Mouse (Mus musculus): ENCODE results near the gene Gm3012. TPM values are rescaled to one million over a fixed set of nuclear protein-coding genes. Genes with fewer than 3 reads are reported as not detected.
"Not testable (repeated sequence)": the region's sequence is repeated elsewhere in the genome, so short reads cannot be mapped to it uniquely, and the experiment has no call there.

The Gm3012 gene
- not detected for total RNA-seq (2021)
- long read RNA-seq, experiment 1, result 0 reads
- long read RNA-seq, experiment 2, result 0 reads

- DNase-seq, result not testable (repeated sequence)
These were observed at the start of gene Gm3012 for GRCm38 (mm10) chr14:3634212-3634611. Gm3012 (plus strand) TSS chr14:3634512.

- DNase-seq, result not testable (repeated sequence)
These were observed 17.4 kb downstream of the Gm3012 start, which contains the start of gene Gm3020 for GRCm38 (mm10) chr14:3651730-3652129. Gm3020 (plus strand) TSS chr14:3652030.

- not testable (repeated sequence) for DNase-seq
These were observed 54.2 kb downstream of the Gm3012 start, which contains the start of gene Gm3043 for GRCm38 (mm10) chr14:3688483-3688882. Gm3043 (plus strand) TSS chr14:3688783.

Other genes starting within 250 kb of the Gm3012 start
- gene Gm10413, start 239.4 kb upstream of the Gm3012 start, total RNA-seq (2021), result not detected
- 1 to 10 TPM in 1 of 2 experiments, under 1 TPM in 1; 0.87 to 1.3 TPM for gene Gm10409, start 221.9 kb upstream of the Gm3012 start, total RNA-seq (2021)
- not detected for gene Gm3005, start 206.4 kb upstream of the Gm3012 start, total RNA-seq (2021)
- gene Gm10408, start 185.1 kb upstream of the Gm3012 start, total RNA-seq (2021), result not detected
- 1 to 10 TPM in 1 of 2 experiments, under 1 TPM in 1; 0.87 to 1.3 TPM for gene Gm3020, start 17.5 kb downstream of the Gm3012 start, total RNA-seq (2021)
- not detected for gene Gm3043, start 54.3 kb downstream of the Gm3012 start, total RNA-seq (2021)
- gene Gm3002, start 175.6 kb downstream of the Gm3012 start, total RNA-seq (2021), result 1 to 10 TPM in 1 of 2 experiments, not detected in 1; 1.1 TPM
- under 1 TPM in 1 of 2 experiments, not detected in 1; 0.70 TPM for gene Gm3033, start 211.7 kb downstream of the Gm3012 start, total RNA-seq (2021)
- gene Gm2916, start 249.7 kb downstream of the Gm3012 start, total RNA-seq (2021), result not detected

All from gastrocnemius, postnatal 10 days (tissue).